Mouse (Mus musculus): ENCODE measurements around the gene Cd81.

DNA sequence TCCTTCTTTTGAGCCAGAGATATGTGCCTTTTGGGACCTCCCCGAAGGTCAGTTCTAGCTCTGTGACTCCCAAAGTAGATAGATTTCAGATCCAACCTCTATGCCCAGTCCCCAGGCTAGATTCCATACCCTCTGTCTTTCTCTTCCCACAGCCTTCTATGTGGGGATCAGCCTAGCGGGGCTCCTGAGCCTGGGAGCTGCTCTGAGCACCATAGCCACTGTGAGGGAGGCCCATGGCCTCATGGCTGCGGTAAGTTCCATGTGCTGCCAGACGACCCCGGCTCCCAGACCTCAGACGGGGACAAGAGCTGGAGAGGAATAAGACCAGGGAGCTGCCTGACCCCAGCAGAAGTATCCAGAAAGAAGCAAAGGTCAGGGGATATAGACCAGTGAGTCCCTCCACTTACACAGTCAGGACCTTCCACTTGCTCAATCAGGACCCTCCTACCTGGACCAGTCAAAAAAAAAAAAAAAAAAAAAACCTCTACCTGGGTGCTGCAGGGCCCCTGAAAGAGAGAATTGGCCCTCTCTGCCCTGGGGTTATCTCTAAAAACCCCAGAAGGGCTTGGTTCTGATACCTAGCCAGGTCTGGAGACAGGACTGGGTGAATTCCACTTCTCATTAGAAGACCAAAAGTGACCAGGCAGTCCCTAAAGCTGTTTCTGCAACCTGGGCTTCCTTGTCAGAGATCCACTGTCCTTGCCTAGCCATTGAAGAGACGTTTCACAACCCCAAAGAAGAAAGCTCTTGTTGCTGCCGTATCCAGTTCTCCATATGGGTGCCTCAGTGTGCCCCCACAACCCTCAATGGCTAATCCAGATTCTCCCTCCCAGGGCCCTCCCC, 45.6 kb upstream of the Cd81 start:
- TF ChIP-seq CTCF (IDR thresholded peaks at IDR 0.05; ENCODE audit: low read depth, low read length) (no peak), POLR2A (IDR thresholded peaks at IDR 0.05; ENCODE audit: extremely low read depth, insufficient read depth, low read length) (no peak)

Measured in liver, adult 2 months (tissue).